In the genomic region with DNA sequence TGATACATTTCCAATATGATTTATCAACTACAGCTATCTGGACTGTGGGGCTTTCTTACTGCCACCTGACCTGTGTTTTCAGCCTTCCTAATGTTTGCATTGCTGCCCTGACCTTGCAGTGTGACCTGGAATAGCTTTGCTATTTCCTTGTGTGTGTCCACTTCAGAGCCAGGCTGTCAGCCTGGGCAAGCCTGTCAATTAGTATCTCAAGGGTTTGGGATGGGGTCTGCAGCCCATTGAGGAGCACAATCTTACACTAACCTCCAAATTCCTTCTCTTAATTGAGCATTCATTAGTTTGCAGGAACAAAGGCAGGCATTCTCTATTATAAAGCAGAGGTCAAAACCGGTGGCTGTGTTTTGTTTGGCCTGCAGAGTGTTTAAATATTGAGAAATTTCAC, we compare ENCODE assay signal across 14 mouse cellular contexts.
"Had no signal": no experiment of that assay in that cellular context is flagged by ENCODE, and none has a peak within 500 bp of the region (broad histone marks: within the 10 kb centered on the region; RNA-seq: fewer than 3 reads in every experiment).

No protein-coding gene starts in this region.

- ATAC-seq: intestine, postnatal 0 days; midbrain, embryonic 15.5 days had no signal

- H3K9me3 ChIP-seq: limb, embryonic 12.5 days; midbrain, embryonic 10.5 days; midbrain, embryonic 15.5 days; neural tube, embryonic 12.5 days had no signal

- H3K27me3 ChIP-seq: midbrain, embryonic 15.5 days; neural tube, embryonic 12.5 days had no signal

- DNase-seq: kidney, adult 8-10 months; kidney, postnatal 4 days; lung, embryonic 14.5 days; lung, postnatal 10 days; lung, postnatal 4 days; right cerebral cortex, postnatal 14 days had no signal

- H3K36me3 ChIP-seq: limb, embryonic 12.5 days; midbrain, embryonic 10.5 days; midbrain, embryonic 15.5 days; neural tube, embryonic 12.5 days had no signal

- H3K4me3 ChIP-seq: layer of hippocampus, adult 2 months; limb, embryonic 12.5 days; midbrain, embryonic 10.5 days; midbrain, embryonic 15.5 days; neural tube, embryonic 12.5 days had no signal

- H3K27ac ChIP-seq: kidney, postnatal 0 days; layer of hippocampus, adult 2 months; liver, embryonic 14.5 days; midbrain, embryonic 15.5 days; neural tube, embryonic 12.5 days had no signal

- H3K9ac ChIP-seq: limb, embryonic 12.5 days; liver, embryonic 14.5 days; lung, embryonic 14.5 days; midbrain, embryonic 15.5 days; neural tube, embryonic 12.5 days had no signal

- H3K4me2 ChIP-seq: lung, embryonic 14.5 days; midbrain, embryonic 15.5 days; neural tube, embryonic 12.5 days had no signal
